Mouse (Mus musculus) hindbrain, embryonic 11.5 days (tissue): Measurements from ENCODE around the gene Lrrc57. TPM values are rescaled to one million over a fixed set of nuclear protein-coding genes. Genes with fewer than 3 reads are reported as not detected.

Experiments
- ATAC-seq: fragments of 200-750 bp; cut with Nextera tagmentation; 2 replicates; pipeline ENCODE4 v1.8.0; 2017; ENCODE audit warnings: mild to moderate bottlenecking, moderate TSS enrichment, moderate library complexity; ENCODE audit not compliant: low FRiP score
- DNase-seq: peaks from one replicate; pipeline ENCODE4 v3.0.0-alpha.2; 2015; ENCODE audit warnings: low spot score
- H3K27ac ChIP-seq: fragments of 300-500 bp; sonication (generic); 2 replicates; pipeline ENCODE4 v1.5.1; 2014; ENCODE audit warnings: mild to moderate bottlenecking, low read depth, low read length
- H3K27me3 ChIP-seq: fragments of 300-500 bp; sonication (generic); 2 replicates; pipeline ENCODE4 v1.6.1; 2014; ENCODE audit warnings: mild to moderate bottlenecking, low read length, moderate library complexity, mixed read lengths; ENCODE audit not compliant: control insufficient read depth, insufficient read depth
- H3K36me3 ChIP-seq: fragments of 300-500 bp; sonication (generic); 2 replicates; pipeline ENCODE4 v1.6.1; 2014; ENCODE audit warnings: mild to moderate bottlenecking, low read length, moderate library complexity, mixed read lengths; ENCODE audit not compliant: control insufficient read depth, insufficient read depth
- H3K4me1 ChIP-seq: fragments of 300-500 bp; sonication (generic); replicated peaks from 2 replicates; pipeline ENCODE4 v1.6.1; 2014; ENCODE audit warnings: low read length, mixed read lengths; ENCODE audit not compliant: control insufficient read depth, insufficient read depth
- H3K4me2 ChIP-seq: fragments of 300-500 bp; sonication (generic); replicated peaks from 2 replicates; pipeline ENCODE4 v1.6.1; 2014; ENCODE audit warnings: mild to moderate bottlenecking, low read depth, low read length
- H3K4me3 ChIP-seq: fragments of 300-500 bp; sonication (generic); 2 replicates; pipeline ENCODE4 v1.5.1; 2014; ENCODE audit warnings: low read depth, low read length
- H3K9ac ChIP-seq: fragments of 300-500 bp; sonication (generic); 2 replicates; pipeline ENCODE4 v1.6.1; 2014; ENCODE audit warnings: low read depth, low read length
- H3K9me3 ChIP-seq: fragments of 300-500 bp; sonication (generic); 2 replicates; pipeline ENCODE4 v1.6.1; 2016; ENCODE audit warnings: low read length; ENCODE audit not compliant: control insufficient read depth
- WGBS: fragments of 180-500 bp; shearing (Covaris S2); extraction: QIAGEN DNeasy Blood & Tissue Kit; methylation state at CpG from one replicate; pipeline ENCODE4 v1.1.7; 2014; 5-methylcytosine and 5-hydroxymethylcytosine counted together
- polyA plus RNA-seq: library from polyadenylated mRNA; unstranded; fragments of >200 nt; fragmentation: Nextera tagmentation; extraction: Ambion mirVana; gene quantifications from 2 replicates; pipeline ENCODE4 v1.2.1, GENCODE M21; 2014

Lrrc57 gene
- polyA plus RNA-seq, 1 experiment from 2014 or later = 39.3 TPM

GRCm38 (mm10) chr2:120640835-120641234 is 31.5 kb upstream of the Lrrc57 start:
- Histone ChIP-seq H3K36me3 (no peaks in the 10 kb centered on the region), H3K4me3 (no peak overlapping the region), H3K4me2 (no peak overlapping the region), H3K9ac (no peak overlapping the region), H3K4me1 (no peaks in the 10 kb centered on the region), H3K27me3 (no peaks in the 10 kb centered on the region), H3K27ac (no peak overlapping the region), H3K9me3 (no peaks in the 10 kb centered on the region)
- 93% methylated on average over 8 of the region's 8 CpGs for WGBS
- DNase-seq = no peak
- no peak for ATAC-seq

GRCm38 (mm10) chr2:120631957-120632356 is 22.6 kb upstream of the Lrrc57 start:
- H3K4me1 ChIP-seq = no peaks in the 10 kb centered on the region
- DNase-seq (no peak), ATAC-seq (no peak)
- no peaks in the 10 kb centered on the region for H3K36me3 ChIP-seq
- H3K27me3 ChIP-seq = no peaks in the 10 kb centered on the region
- no peaks in the 10 kb centered on the region for H3K9me3 ChIP-seq
- no peak overlapping the region for H3K27ac ChIP-seq
- no peak overlapping the region for H3K4me3 ChIP-seq
- WGBS = 86% methylated on average over 4 of the region's 4 CpGs
- no peak overlapping the region for H3K4me2 ChIP-seq
- H3K9ac ChIP-seq = no peak overlapping the region

DNA sequence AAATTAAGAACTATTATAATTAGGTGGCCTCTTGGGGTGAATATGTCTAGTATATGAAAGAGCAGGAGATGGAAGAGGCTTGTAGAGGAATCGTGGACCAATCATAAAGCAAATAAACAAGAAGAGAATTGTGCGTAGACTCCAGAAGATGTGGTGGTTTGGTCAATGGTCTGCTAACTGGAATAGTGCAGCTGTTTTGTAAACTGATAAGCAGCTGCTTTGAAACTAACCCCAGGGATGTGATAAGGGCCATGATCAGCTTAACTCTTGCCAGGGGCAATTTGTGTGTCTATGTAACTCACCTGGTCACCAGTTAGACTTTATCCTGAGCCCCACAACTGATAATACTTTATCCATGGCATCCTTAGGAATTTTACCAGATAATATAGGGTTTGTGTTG is 22.2 kb upstream of the Lrrc57 start:
- no peaks in the 10 kb centered on the region for H3K4me1 ChIP-seq
- H3K4me2 ChIP-seq = no peak overlapping the region
- H3K9me3 ChIP-seq = no peaks in the 10 kb centered on the region
- no peak overlapping the region for H3K9ac ChIP-seq
- no peaks in the 10 kb centered on the region for H3K36me3 ChIP-seq
- whole genome bisulfite sequencing = 81% methylated on average over 2 of the region's 2 CpGs
- H3K4me3 ChIP-seq = no peak overlapping the region
- H3K27me3 ChIP-seq = no peaks in the 10 kb centered on the region
- ATAC-seq (no peak), DNase-seq (no peak)
- no peak overlapping the region for H3K27ac ChIP-seq

DNA sequence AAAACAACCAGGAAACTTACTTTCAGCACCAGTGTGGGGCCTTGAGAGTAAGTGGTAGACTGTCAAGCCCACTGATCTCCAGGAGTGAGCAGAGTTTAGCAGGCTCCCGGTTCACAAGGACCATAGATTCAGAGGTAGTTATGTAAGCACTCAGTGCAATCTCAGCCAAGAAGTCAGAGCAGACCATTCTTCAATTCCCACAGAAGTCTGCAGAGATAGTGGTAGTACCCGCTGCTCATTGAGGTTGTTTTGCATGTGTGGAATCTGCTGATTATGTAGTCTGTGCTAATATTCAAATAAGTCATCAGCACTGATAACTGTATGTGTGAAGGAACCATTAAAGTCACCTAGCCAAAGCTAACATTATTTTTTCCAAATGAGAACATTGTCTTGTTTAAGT is 21.3 kb upstream of the Lrrc57 start:
- no peaks in the 10 kb centered on the region for H3K4me1 ChIP-seq
- H3K4me2 ChIP-seq = no peak overlapping the region
- 81% methylated on average over 2 of the region's 2 CpGs for WGBS
- no peak overlapping the region for H3K9ac ChIP-seq
- no peaks in the 10 kb centered on the region for H3K36me3 ChIP-seq
- DNase-seq (no peak), ATAC-seq (no peak)
- no peak overlapping the region for H3K4me3 ChIP-seq
- H3K9me3 ChIP-seq = no peaks in the 10 kb centered on the region
- no peaks in the 10 kb centered on the region for H3K27me3 ChIP-seq
- no peak overlapping the region for H3K27ac ChIP-seq

- H3K36me3 ChIP-seq = no peaks in the 10 kb centered on the region
- H3K4me3 ChIP-seq = no peak overlapping the region
- no peaks in the 10 kb centered on the region for H3K27me3 ChIP-seq
- no peaks in the 10 kb centered on the region for H3K9me3 ChIP-seq
- ATAC-seq (no peak), DNase-seq (no peak)
- H3K9ac ChIP-seq = no peak overlapping the region
- 84% methylated on average over 2 of the region's 2 CpGs for WGBS
- no peaks in the 10 kb centered on the region for H3K4me1 ChIP-seq
- no peak overlapping the region for H3K4me2 ChIP-seq
- no peak overlapping the region for H3K27ac ChIP-seq
Measured at GRCm38 (mm10) chr2:120630246-120630645, 20.9 kb upstream of the Lrrc57 start.

DNA sequence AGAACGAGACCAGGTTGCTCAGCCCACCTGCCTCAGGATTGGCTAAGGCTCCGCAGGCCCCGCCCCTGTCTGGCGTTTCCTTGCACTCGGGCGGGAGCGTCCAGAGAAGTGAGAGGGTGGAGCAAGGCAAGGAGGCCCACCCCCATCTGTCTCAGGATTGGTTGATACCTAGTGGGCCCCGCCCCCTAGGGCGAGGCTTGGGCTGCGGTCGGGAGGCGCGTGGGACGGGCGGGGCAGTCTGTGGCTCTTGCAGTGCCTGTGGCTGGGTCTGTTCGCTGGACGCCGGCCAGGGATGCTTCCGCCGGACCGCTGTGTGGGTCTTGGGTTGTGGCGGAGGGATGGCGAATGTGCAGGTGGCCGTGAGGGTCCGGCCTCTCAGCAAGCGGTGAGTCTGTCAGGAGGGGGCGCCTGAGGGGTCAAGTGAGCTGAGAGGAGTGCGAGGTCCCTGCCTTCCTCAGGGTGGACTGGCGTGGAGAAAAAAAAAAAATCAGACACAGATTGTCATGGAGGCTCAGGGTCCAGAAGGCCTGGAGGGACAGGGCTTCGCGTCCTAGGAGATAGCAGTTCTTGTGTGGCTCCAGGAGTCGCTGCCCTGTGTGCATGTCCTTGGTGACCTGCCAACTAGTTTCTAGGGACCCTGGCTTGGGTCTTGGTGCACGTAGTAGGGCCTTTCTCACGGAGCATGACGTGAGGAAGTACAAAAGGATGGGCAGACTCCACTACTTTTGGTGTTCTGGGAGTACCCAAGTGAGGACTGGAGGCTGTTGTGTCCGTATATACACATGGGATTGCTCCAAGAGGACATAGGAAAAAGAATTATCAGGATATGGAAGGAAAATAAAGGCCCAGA is 19.8 kb upstream of the Lrrc57 start, which contains the start of gene Stard9:
Stard9 (plus strand) TSS at position 236 of the 850 bp plus-strand sequence.
- peak within 1 kb of the TSS; percentile 51 for H3K4me3 ChIP-seq
- H3K4me1 ChIP-seq = no peaks in the 10 kb centered on the region
- peak within 1 kb of the TSS; percentile 59 for H3K9ac ChIP-seq
- DNase-seq (peak; percentile 99), ATAC-seq (peak; percentile 100)
- H3K36me3 ChIP-seq = no peaks in the 10 kb centered on the region
- H3K9me3 ChIP-seq = no peaks in the 10 kb centered on the region
- no peaks in the 10 kb centered on the region for H3K27me3 ChIP-seq
- H3K4me2 ChIP-seq = peak within 1 kb of the TSS; percentile 62
- H3K27ac ChIP-seq = peak within 1 kb of the TSS; percentile 42; the same call in 1 of the 2 replicates
- WGBS = 2% methylated on average over 33 of the region's 36 CpGs

DNA sequence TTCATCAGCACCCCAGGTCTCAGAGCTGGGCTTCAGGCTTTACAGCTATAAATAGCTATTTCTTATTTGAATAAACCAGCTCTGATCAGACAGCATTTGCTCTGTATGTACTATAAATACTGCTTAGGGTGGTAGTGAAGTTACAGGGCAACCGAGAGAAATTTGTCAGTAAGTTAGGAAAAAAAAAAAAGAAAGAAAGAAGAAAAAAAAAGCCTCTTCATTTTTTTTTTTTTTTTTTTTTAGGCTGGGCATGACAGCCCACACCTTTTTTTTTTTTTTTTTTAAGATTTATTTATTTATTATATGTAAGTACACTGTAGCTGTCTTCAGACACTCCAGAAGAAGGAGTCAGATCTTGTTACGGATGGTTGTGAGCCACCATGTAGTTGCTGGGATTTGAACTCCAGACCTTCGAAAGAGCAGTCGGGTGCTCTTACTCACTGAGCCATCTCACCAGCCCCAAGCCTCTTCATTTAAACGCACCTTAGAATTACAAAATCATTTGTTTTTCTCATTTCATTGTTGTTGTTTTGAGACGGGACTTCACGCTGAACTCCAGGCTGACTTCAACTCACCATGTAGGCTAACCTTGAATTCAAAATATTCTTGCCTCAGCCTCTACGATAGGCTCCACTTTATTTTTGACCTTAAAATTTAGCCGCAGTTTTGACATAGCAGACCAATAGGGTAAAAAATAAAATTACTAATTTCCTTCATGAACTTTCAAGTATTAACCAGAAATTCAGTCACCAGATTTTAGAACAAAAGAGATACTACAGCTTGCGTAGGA is 19.0 kb upstream of the Lrrc57 start:
- Histone ChIP-seq H3K4me1 (no peaks in the 10 kb centered on the region), H3K9me3 (no peaks in the 10 kb centered on the region), H3K4me2 (peak overlapping the region; percentile 25; the same call in 1 of the 2 replicates), H3K4me3 (peak overlapping the region; percentile 12; the same call in 1 of the 2 replicates), H3K27me3 (no peaks in the 10 kb centered on the region), H3K27ac (no peak overlapping the region), H3K36me3 (no peaks in the 10 kb centered on the region), H3K9ac (no peak overlapping the region)
- no peak for DNase-seq
- peak; percentile 47 for ATAC-seq
- WGBS = 31% methylated on average over 10 of the region's 10 CpGs

GRCm38 (mm10) chr2:120622920-120623319 is 13.6 kb upstream of the Lrrc57 start:
- no peaks in the 10 kb centered on the region for H3K9me3 ChIP-seq
- H3K36me3 ChIP-seq = peaks cover 2% of the 10 kb centered on the region; the same call in 1 of the 2 replicates
- no peak overlapping the region for H3K4me3 ChIP-seq
- ATAC-seq (no peak), DNase-seq (no peak)
- no peak overlapping the region for H3K27ac ChIP-seq
- no peaks in the 10 kb centered on the region for H3K4me1 ChIP-seq
- no peak overlapping the region for H3K4me2 ChIP-seq
- H3K9ac ChIP-seq = no peak overlapping the region
- no peaks in the 10 kb centered on the region for H3K27me3 ChIP-seq
